Mouse (Mus musculus) intestine, embryonic 15.5 days (tissue): ENCODE data around the gene Pik3c2g. TPM values are rescaled to one million over a fixed set of nuclear protein-coding genes. Genes with fewer than 3 reads are reported as not detected.
"Not testable (repeated sequence)": the region's sequence is repeated elsewhere in the genome, so short reads cannot be mapped to it uniquely, and the experiment has no call there.

Experiments used
- ATAC-seq: fragments of 200-750 bp; cut with Nextera tagmentation; 2 replicates; pipeline ENCODE4 v1.8.0; 2017; ENCODE audit warnings: moderate TSS enrichment, moderate library complexity
- H3K27ac ChIP-seq: fragments of 300-500 bp; sonication (generic); 2 replicates; pipeline ENCODE4 v1.5.1; 2015; ENCODE audit warnings: mild to moderate bottlenecking, inconsistent platforms
- H3K27me3 ChIP-seq: fragments of 300-500 bp; sonication (generic); replicated peaks from 2 replicates; pipeline ENCODE4 v1.6.1; 2015; ENCODE audit warnings: inconsistent platforms
- H3K36me3 ChIP-seq: fragments of 300-500 bp; sonication (generic); 2 replicates; pipeline ENCODE4 v1.6.1; 2015; ENCODE audit warnings: inconsistent platforms
- H3K4me1 ChIP-seq: fragments of 300-500 bp; sonication (generic); replicated peaks from 2 replicates; pipeline ENCODE4 v1.6.1; 2015; ENCODE audit warnings: inconsistent platforms
- H3K4me2 ChIP-seq: fragments of 300-500 bp; sonication (generic); replicated peaks from 2 replicates; pipeline ENCODE4 v1.6.1; 2015; ENCODE audit warnings: mild to moderate bottlenecking, inconsistent platforms
- H3K4me3 ChIP-seq: fragments of 300-500 bp; sonication (generic); replicated peaks from 2 replicates; pipeline ENCODE4 v1.5.1; 2015; ENCODE audit warnings: inconsistent platforms
- H3K9ac ChIP-seq: fragments of 300-500 bp; sonication (generic); 2 replicates; pipeline ENCODE4 v1.6.1; 2015; ENCODE audit warnings: inconsistent platforms
- H3K9me3 ChIP-seq: fragments of 300-500 bp; sonication (generic); 2 replicates; pipeline ENCODE4 v1.6.1; 2016; ENCODE audit warnings: inconsistent platforms
- WGBS: fragments of 180-500 bp; shearing (Covaris S2); methylation state at CpG from one replicate; pipeline ENCODE4 v1.1.7; 2015; 5-methylcytosine and 5-hydroxymethylcytosine counted together
- polyA plus RNA-seq: library from polyadenylated mRNA; unstranded; fragments of >200 nt; fragmentation: Nextera tagmentation; extraction: Ambion mirVana; gene quantifications from 2 replicates; pipeline ENCODE4 v1.2.1, GENCODE M21; 2015

Pik3c2g gene
- polyA plus RNA-seq, 1 experiment from 2014 or later, result 0.78 TPM

DNA sequence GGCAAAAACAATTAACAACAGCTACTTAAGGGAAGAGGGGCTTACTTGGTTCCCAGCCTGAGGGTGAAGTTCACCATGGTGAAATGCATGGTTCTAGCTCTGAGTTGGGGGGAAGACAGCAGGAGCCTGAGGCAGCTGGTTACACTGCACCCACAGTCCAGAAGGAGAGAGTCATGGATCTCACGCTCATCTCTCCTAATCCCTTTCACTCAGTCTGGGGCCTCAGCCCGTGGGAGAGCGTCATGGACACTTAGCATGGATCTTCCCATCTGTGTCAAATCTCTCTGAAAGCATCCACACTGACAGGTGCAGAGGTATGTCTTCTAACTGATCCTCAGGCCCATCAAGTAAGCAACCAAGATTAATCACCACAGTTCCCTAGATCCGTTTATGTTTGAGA lies 320.1 kb downstream of the Pik3c2g start:
- Histone ChIP-seq H3K4me3 (no peak overlapping the region), H3K4me1 (no peaks in the 10 kb centered on the region), H3K9me3 (no peaks in the 10 kb centered on the region), H3K27ac (no peak overlapping the region), H3K9ac (no peak overlapping the region), H3K4me2 (no peak overlapping the region), H3K36me3 (no peaks in the 10 kb centered on the region), H3K27me3 (no peaks in the 10 kb centered on the region)
- 53% methylated on average over 4 of the region's 4 CpGs for WGBS
- no peak for ATAC-seq

DNA sequence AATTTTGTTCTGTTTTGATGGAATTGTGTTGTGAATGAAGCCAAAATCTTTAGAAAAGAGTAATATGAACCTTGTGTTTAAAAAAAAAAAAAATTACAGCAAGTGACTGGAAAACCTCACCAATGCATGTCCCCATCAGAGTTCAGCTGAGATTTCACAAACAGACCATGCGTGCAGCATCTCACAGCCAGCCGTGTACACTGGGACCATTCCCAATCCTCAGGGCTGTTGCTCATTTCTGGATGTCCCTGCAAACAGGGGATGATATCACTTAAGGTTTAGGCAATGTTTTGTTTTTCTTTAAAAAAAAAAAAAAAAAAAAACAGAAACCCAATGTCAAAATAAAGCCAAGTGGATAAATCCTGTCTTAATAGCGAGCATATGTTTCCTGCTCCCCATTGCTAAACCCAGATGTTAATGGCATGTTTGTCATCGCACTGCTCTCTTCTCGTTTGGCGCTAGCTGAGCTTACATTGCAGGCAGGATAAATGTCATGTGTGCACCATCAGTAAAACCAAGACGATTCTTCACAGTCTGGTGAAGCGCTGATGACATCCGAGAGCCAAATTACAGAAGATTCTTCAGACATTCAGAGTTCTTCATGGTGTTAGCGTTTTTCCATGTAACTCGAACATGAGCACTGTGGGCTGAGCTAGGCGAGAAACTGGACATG lies 322.1 kb downstream of the Pik3c2g start:
- H3K27ac ChIP-seq, result no peak overlapping the region
- H3K4me1 ChIP-seq, result no peaks in the 10 kb centered on the region
- no peak overlapping the region for H3K4me2 ChIP-seq
- H3K4me3 ChIP-seq, result no peak overlapping the region
- H3K9ac ChIP-seq, result no peak overlapping the region
- H3K27me3 ChIP-seq, result no peaks in the 10 kb centered on the region
- H3K36me3 ChIP-seq, result no peaks in the 10 kb centered on the region
- peak; percentile 67 for ATAC-seq
- H3K9me3 ChIP-seq, result no peaks in the 10 kb centered on the region
- WGBS, result 45% methylated on average over 12 of the region's 12 CpGs

DNA sequence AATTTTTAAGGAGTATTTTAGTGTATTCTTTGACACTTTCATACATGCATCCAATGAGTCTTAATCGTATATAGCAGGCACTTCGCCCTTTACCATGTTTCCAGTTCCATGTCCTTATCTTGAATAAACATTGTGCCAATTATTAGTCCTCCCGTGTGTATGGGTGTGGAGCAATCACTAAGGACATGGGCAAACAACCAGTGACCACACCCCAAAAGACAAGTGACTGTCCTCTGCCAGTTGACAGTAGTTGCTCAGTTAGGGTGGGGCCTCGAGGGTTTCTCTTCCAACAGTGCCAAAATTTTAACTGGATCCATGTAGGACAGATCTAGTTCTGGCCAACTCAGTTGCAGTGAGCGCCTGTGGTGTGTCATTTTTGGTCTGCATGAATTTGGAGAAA lies 341.7 kb downstream of the Pik3c2g start:
- ATAC-seq, result peak; percentile 71

DNA sequence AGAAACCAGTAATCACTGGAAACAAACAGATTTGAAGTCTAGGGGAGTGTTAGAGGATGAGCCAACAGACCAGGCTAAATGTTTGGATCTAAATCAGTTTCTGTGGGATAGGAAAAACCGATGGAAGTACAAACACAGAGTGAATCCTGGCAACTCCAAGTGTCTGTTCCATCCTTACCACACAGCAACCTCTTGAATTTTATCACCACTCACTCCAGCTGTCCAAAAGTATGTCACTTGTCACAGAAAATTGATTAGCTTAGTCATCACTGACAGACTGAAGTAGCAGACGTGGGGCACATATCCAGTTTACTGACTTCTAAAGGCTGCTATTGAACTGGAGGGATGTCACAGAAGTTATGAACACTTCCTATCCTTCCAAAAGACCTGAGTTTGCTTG lies 347.8 kb downstream of the Pik3c2g start:
- Histone ChIP-seq H3K27ac (no peak overlapping the region), H3K9me3 (no peaks in the 10 kb centered on the region), H3K9ac (no peak overlapping the region), H3K4me1 (no peaks in the 10 kb centered on the region), H3K4me3 (no peak overlapping the region), H3K27me3 (no peaks in the 10 kb centered on the region), H3K4me2 (no peak overlapping the region), H3K36me3 (no peaks in the 10 kb centered on the region)
- ATAC-seq, result no peak
- WGBS, result 44% methylated on average over 2 of the region's 2 CpGs

More for the DNA sequence above, 341.7 kb downstream of the Pik3c2g start:
- no peaks in the 10 kb centered on the region for H3K9me3 ChIP-seq
- 71% methylated on average over 5 of the region's 5 CpGs for WGBS
- H3K27me3 ChIP-seq, result no peaks in the 10 kb centered on the region
- H3K9ac ChIP-seq, result no peak overlapping the region
- no peaks in the 10 kb centered on the region for H3K4me1 ChIP-seq
- H3K4me3 ChIP-seq, result no peak overlapping the region
- no peak overlapping the region for H3K4me2 ChIP-seq
- no peaks in the 10 kb centered on the region for H3K36me3 ChIP-seq
- no peak overlapping the region for H3K27ac ChIP-seq

DNA sequence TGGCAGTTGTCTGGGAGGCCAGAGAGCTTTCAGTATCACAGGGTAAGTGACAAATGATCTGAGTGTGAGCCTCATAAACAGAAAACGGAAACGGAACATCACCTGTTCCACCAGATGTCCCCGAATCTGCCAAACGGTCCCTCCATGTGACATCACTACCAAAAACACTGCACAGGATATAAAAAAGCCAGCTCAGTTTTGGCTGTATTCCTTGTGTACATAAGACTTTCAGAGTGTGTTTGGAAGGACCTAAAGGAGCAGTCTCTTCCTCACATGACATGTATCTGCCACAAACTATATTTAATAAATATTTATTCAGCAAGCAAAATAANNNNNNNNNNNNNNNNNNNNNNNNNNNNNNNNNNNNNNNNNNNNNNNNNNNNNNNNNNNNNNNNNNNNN lies 350.6 kb downstream of the Pik3c2g start:
- H3K9ac ChIP-seq, H3K36me3 ChIP-seq, H3K4me2 ChIP-seq, H3K9me3 ChIP-seq, H3K4me1 ChIP-seq, H3K27me3 ChIP-seq, H3K4me3 ChIP-seq, ATAC-seq, H3K27ac ChIP-seq: not testable (repeated sequence)
- 58% methylated on average over 4 of the region's 4 CpGs for WGBS

DNA sequence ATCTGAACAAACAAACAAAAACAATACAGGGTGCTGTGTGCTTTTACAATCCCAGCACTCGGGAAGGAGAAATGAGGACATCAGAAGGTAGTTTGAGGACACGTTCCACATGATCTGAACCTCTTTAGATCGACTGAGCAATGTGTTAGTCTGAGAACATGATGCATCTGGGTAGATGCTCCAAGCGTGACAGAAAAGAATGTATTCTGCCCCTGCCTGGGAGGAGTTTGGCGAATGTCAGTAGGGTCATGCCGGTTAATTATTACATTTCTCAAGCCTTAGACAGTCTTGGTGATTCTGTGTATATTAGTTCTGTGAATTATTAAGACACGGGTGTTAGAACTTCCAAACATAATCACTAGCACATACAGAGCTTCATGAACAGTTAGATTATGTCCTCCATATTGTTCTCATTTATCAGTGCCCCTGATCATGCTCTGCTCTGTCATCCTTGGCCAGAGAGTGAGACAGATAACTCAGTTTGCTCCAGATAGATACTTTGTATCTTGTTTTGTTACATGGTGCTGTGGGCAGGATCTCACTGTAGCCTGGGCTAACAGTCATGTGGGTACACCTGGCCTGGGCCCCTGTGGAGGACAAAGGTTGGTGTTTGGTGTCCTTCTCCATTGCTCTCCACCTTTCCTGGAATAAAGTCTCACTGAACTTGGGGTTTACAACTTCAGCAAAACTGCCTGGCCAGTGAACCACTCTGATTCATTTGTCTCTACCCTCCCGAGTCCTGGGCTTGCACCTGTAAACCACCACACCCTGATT lies 360.3 kb downstream of the Pik3c2g start:
- no peaks in the 10 kb centered on the region for H3K36me3 ChIP-seq
- H3K4me2 ChIP-seq, result no peak overlapping the region
- no peaks in the 10 kb centered on the region for H3K9me3 ChIP-seq
- H3K9ac ChIP-seq, result no peak overlapping the region
- no peak overlapping the region for H3K4me3 ChIP-seq
- no peaks in the 10 kb centered on the region for H3K27me3 ChIP-seq
- peak; percentile 81 for ATAC-seq
- H3K27ac ChIP-seq, result no peak overlapping the region
- H3K4me1 ChIP-seq, result no peaks in the 10 kb centered on the region
- WGBS, result 64% methylated on average over 8 of the region's 8 CpGs

DNA sequence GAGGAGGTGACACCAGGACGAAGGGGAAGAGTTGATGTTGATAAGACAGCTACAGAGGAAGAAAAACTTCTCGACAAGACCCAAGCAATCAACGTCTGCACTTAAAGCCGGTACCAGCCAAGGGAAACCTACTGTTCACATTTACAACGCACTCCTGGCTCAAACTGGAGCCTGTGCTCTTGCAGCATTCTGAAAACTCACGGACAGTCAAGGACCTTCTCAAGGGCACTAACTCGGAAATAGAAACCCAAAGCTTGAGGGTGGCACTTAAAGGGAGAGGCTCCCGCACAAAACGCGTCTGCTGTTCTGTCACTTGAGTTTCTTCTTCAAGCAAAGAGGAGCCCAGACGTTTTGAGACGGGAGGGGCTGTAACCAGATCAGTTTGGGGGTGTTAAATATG lies 366.6 kb downstream of the Pik3c2g start:
- Histone ChIP-seq H3K36me3 (no peaks in the 10 kb centered on the region), H3K4me1 (no peaks in the 10 kb centered on the region), H3K27ac (no peak overlapping the region), H3K9me3 (no peaks in the 10 kb centered on the region), H3K4me3 (no peak overlapping the region), H3K27me3 (no peaks in the 10 kb centered on the region), H3K4me2 (no peak overlapping the region), H3K9ac (no peak overlapping the region)
- WGBS, result 82% methylated on average over 12 of the region's 12 CpGs
- ATAC-seq, result no peak

DNA sequence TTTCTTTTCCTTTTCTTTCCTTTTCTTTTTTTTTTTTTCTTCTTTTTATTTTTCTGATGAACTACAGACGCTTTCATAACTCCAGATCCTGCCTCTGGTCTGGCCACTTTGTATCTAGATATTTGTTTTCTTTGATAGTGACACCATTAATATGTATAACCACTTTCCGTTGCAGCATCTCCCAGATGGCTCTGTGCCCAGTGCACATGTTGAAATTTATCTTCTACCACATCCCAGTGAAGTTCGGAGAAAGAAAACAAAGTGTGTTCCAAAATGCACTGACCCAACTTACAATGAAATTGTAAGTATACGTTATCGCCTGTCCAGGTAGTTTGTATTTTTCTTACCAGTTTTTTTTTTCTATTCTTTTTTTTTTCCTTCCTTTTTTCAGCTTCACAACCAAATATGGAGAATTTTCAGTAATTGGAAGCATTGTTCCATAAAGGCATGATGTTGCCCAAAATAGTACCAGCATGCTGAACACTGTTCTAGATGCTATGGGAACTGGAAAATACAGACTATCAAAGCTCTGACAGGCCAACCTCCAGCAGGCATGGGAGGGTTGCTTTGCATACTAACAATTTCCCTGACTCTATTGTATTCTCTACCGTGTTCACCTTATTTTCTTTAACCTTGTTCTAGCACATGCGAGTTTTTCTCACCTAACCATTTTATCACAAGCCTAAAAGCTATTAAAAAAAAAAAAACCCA lies 370.7 kb downstream of the Pik3c2g start:
- H3K27ac ChIP-seq, result no peak overlapping the region
- no peak overlapping the region for H3K9ac ChIP-seq
- no peaks in the 10 kb centered on the region for H3K27me3 ChIP-seq
- no peaks in the 10 kb centered on the region for H3K9me3 ChIP-seq
- ATAC-seq, result no peak
- no peaks in the 10 kb centered on the region for H3K4me1 ChIP-seq
- no peak overlapping the region for H3K4me2 ChIP-seq
- WGBS, result 53% methylated on average over 7 of the region's 7 CpGs
- no peaks in the 10 kb centered on the region for H3K36me3 ChIP-seq
- H3K4me3 ChIP-seq, result no peak overlapping the region

DNA sequence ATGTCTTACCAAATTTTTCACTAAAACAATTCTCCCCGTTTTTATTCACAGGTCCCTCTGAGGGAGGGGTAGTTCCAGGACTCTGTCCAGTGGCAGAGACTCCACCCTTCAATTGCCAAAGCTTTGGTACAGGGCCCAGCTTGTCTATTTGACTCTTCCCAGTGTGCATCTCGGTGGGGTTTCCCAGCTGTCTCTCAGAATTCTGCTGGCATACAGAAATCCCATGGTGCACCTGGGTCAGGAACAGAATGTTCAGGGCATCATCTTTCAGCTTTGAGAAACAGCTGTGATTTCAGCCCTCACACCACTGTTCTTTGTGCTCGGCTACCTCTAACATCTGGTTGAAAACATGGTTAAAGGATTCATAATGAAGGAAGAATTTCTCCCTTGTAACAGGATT lies 376.8 kb downstream of the Pik3c2g start:
- no peak overlapping the region for H3K4me2 ChIP-seq
- no peaks in the 10 kb centered on the region for H3K36me3 ChIP-seq
- WGBS, result 68% methylated on average over 3 of the region's 3 CpGs
- H3K27me3 ChIP-seq, result no peaks in the 10 kb centered on the region
- no peak for ATAC-seq
- no peaks in the 10 kb centered on the region for H3K9me3 ChIP-seq
- no peak overlapping the region for H3K9ac ChIP-seq
- no peaks in the 10 kb centered on the region for H3K4me1 ChIP-seq
- no peak overlapping the region for H3K4me3 ChIP-seq
- H3K27ac ChIP-seq, result no peak overlapping the region

DNA sequence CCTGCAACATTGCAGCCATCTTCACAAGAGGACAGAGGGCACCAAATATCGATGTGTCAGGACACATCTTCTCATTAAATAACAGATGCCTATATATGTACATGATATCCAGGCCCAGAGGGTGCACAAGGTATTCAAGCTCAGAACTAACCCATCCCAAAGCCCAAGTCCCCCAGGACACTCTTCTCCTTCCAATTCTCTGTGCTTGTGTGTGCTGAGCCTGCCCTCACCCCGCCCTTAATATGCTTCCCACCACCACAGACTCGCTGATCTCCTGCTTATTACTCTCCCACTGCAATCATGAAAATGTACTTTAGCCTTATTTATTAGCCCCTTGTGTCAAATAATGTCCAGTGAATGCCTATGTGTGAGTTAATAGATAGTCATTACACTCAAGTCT lies 377.9 kb downstream of the Pik3c2g start:
- WGBS, result 66% methylated on average over 3 of the region's 3 CpGs
- Histone ChIP-seq H3K9me3 (no peaks in the 10 kb centered on the region), H3K9ac (no peak overlapping the region), H3K4me3 (no peak overlapping the region), H3K4me1 (no peaks in the 10 kb centered on the region), H3K36me3 (no peaks in the 10 kb centered on the region), H3K27me3 (no peaks in the 10 kb centered on the region), H3K27ac (no peak overlapping the region), H3K4me2 (no peak overlapping the region)
- no peak for ATAC-seq

DNA sequence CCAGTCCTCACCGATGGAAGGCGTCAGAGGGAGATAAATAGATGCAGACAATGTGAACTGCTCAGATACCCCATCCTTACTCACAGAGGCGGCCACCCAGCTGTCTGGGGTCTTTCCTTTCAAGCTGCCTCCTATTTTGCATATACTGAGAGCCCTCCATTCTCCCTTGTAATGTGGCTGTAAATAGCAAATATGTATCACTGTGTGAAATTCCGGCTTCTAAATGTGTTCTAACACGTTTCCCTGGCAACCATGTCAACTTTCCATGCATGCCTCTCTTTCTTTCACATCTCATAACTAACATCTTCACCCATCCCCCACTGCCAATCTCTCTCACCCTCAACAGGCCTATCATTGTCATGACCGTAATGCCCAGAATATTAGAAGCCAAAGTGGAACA lies 379.7 kb downstream of the Pik3c2g start:
- H3K27ac ChIP-seq, result no peak overlapping the region
- no peak overlapping the region for H3K4me2 ChIP-seq
- H3K9me3 ChIP-seq, result no peaks in the 10 kb centered on the region
- no peaks in the 10 kb centered on the region for H3K4me1 ChIP-seq
- 69% methylated on average over 6 of the region's 6 CpGs for WGBS
- H3K9ac ChIP-seq, result no peak overlapping the region
- no peak overlapping the region for H3K4me3 ChIP-seq
- ATAC-seq, result no peak
- no peaks in the 10 kb centered on the region for H3K36me3 ChIP-seq
- H3K27me3 ChIP-seq, result no peaks in the 10 kb centered on the region

DNA sequence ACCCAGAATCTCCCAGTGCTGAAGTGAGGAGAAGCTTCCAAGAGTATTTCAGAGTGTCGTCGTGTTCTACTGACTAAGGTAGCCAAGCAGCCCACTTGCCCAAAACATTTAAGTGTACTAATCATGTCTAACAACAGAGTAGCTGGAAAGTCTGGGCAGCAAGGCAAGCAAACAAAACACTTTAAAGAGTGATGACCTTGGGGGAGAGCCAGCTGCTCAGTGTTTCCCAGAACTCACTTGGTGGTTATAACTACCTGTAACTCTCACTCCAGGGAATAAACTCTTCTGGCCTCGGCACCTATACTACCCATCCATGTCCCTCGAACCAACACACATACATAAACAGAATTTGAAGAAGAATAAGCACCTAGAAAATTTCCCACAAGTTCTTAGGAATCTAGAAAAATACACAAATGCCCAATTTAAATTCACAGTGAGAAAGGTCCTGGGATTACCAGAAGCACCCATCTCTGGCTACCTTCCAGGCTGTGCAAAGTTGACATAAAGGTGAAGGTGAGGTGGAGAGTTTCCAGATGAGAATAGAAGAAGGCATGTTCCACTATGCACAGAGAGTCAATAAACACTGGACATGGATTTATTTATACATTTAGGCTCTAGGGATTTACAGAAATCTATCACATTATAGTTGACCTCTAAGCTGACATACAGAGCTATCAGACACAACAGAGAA lies 384.7 kb downstream of the Pik3c2g start:
- no peak overlapping the region for H3K9ac ChIP-seq
- H3K27me3 ChIP-seq, result no peaks in the 10 kb centered on the region
- no peaks in the 10 kb centered on the region for H3K4me1 ChIP-seq
- no peaks in the 10 kb centered on the region for H3K9me3 ChIP-seq
- H3K36me3 ChIP-seq, result no peaks in the 10 kb centered on the region
- no peak overlapping the region for H3K4me2 ChIP-seq
- WGBS, result 69% methylated on average over 4 of the region's 4 CpGs
- ATAC-seq, result no peak
- no peak overlapping the region for H3K4me3 ChIP-seq
- H3K27ac ChIP-seq, result no peak overlapping the region
